Mouse (Mus musculus): Measurements from ENCODE around the gene Drd3. TPM values are rescaled to one million over a fixed set of nuclear protein-coding genes. Genes with fewer than 3 reads are reported as not detected.

The Drd3 gene
- polyA plus RNA-seq, 1 experiment from 2014 or later, result not detected

GRCm38 (mm10) chr16:43776886-43777285 lies 23.1 kb downstream of the Drd3 start:
- H3K36me3 ChIP-seq (ENCODE audit: control insufficient read depth, insufficient read depth, low read length), result no peaks in the 10 kb centered on the region
- H3K9me3 ChIP-seq (ENCODE audit: control insufficient read depth, low read length), result no peaks in the 10 kb centered on the region
- H3K9ac ChIP-seq (ENCODE audit: low read depth, low read length), result no peak overlapping the region
- 83% methylated on average over 3 of the region's 3 CpGs for WGBS
- no peak overlapping the region for H3K4me3 ChIP-seq (ENCODE audit: low read length)
- H3K27me3 ChIP-seq (replicated peaks; ENCODE audit: control insufficient read depth, insufficient read depth, low read length), result no peaks in the 10 kb centered on the region
- H3K4me2 ChIP-seq (ENCODE audit: low read depth, low read length), result no peak overlapping the region
- ATAC-seq, result no peak
- no peak overlapping the region for H3K27ac ChIP-seq (ENCODE audit: low read length)
- H3K4me1 ChIP-seq (ENCODE audit: control insufficient read depth, insufficient read depth, low read length), result no peaks in the 10 kb centered on the region

GRCm38 (mm10) chr16:43799541-43799940 lies 45.7 kb downstream of the Drd3 start:
- 57% methylated on average over 4 of the region's 4 CpGs for WGBS

GRCm38 (mm10) chr16:43800119-43800721 lies 46.4 kb downstream of the Drd3 start:
- no peaks in the 10 kb centered on the region for H3K36me3 ChIP-seq (ENCODE audit: control insufficient read depth, insufficient read depth, low read length)
- H3K9ac ChIP-seq (ENCODE audit: low read depth, low read length), result no peak overlapping the region
- no peak for ATAC-seq
- H3K9me3 ChIP-seq (ENCODE audit: control insufficient read depth, low read length), result no peaks in the 10 kb centered on the region
- H3K4me2 ChIP-seq (ENCODE audit: low read depth, low read length), result no peak overlapping the region
- 47% methylated on average over 13 of the region's 13 CpGs for WGBS
- no peak overlapping the region for H3K27ac ChIP-seq (ENCODE audit: low read length)
- no peaks in the 10 kb centered on the region for H3K27me3 ChIP-seq (replicated peaks; ENCODE audit: control insufficient read depth, insufficient read depth, low read length)
- no peak overlapping the region for H3K4me3 ChIP-seq (ENCODE audit: low read length)
- H3K4me1 ChIP-seq (ENCODE audit: control insufficient read depth, insufficient read depth, low read length), result peaks cover 8% of the 10 kb centered on the region; the same call in 1 of the 2 replicates

More at GRCm38 (mm10) chr16:43799541-43799940, 45.7 kb downstream of the Drd3 start:
- no peak overlapping the region for H3K4me3 ChIP-seq (ENCODE audit: low read length)
- H3K4me2 ChIP-seq (ENCODE audit: low read depth, low read length), result no peak overlapping the region
- no peaks in the 10 kb centered on the region for H3K27me3 ChIP-seq (replicated peaks; ENCODE audit: control insufficient read depth, insufficient read depth, low read length)
- no peaks in the 10 kb centered on the region for H3K36me3 ChIP-seq (ENCODE audit: control insufficient read depth, insufficient read depth, low read length)
- ATAC-seq, result no peak
- H3K27ac ChIP-seq (ENCODE audit: low read length), result no peak overlapping the region
- H3K4me1 ChIP-seq (ENCODE audit: control insufficient read depth, insufficient read depth, low read length), result peaks cover 8% of the 10 kb centered on the region; the same call in 1 of the 2 replicates
- H3K9me3 ChIP-seq (ENCODE audit: control insufficient read depth, low read length), result no peaks in the 10 kb centered on the region
- H3K9ac ChIP-seq (ENCODE audit: low read depth, low read length), result no peak overlapping the region

- 46% methylated on average over 3 of the region's 3 CpGs for WGBS
- no peaks in the 10 kb centered on the region for H3K27me3 ChIP-seq (replicated peaks; ENCODE audit: control insufficient read depth, insufficient read depth, low read length)
- H3K9ac ChIP-seq (ENCODE audit: low read depth, low read length), result no peak overlapping the region
- peak; percentile 76 for ATAC-seq
- H3K27ac ChIP-seq (ENCODE audit: low read length), result no peak overlapping the region
- H3K4me2 ChIP-seq (ENCODE audit: low read depth, low read length), result no peak overlapping the region
- H3K36me3 ChIP-seq (ENCODE audit: control insufficient read depth, insufficient read depth, low read length), result no peaks in the 10 kb centered on the region
- H3K9me3 ChIP-seq (ENCODE audit: control insufficient read depth, low read length), result no peaks in the 10 kb centered on the region
- H3K4me3 ChIP-seq (ENCODE audit: low read length), result no peak overlapping the region
- peaks cover 8% of the 10 kb centered on the region; the same call in 1 of the 2 replicates for H3K4me1 ChIP-seq (ENCODE audit: control insufficient read depth, insufficient read depth, low read length)
Measured at GRCm38 (mm10) chr16:43801137-43801536, 47.3 kb downstream of the Drd3 start.

GRCm38 (mm10) chr16:43801791-43802307 lies 48.0 kb downstream of the Drd3 start:
- H3K4me3 ChIP-seq (ENCODE audit: low read length), result peak overlapping the region; percentile 54
- H3K4me1 ChIP-seq (ENCODE audit: control insufficient read depth, insufficient read depth, low read length), result peaks cover 8% of the 10 kb centered on the region; the same call in 1 of the 2 replicates
- H3K27me3 ChIP-seq (replicated peaks; ENCODE audit: control insufficient read depth, insufficient read depth, low read length), result no peaks in the 10 kb centered on the region
- 4% methylated on average over 18 of the region's 18 CpGs for WGBS
- H3K27ac ChIP-seq (ENCODE audit: low read length), result no peak overlapping the region
- ATAC-seq, result peak; percentile 84
- H3K36me3 ChIP-seq (ENCODE audit: control insufficient read depth, insufficient read depth, low read length), result no peaks in the 10 kb centered on the region
- peak overlapping the region; percentile 72 for H3K9ac ChIP-seq (ENCODE audit: low read depth, low read length)
- H3K9me3 ChIP-seq (ENCODE audit: control insufficient read depth, low read length), result no peaks in the 10 kb centered on the region
- peak overlapping the region; percentile 89 for H3K4me2 ChIP-seq (ENCODE audit: low read depth, low read length)

- H3K4me1 ChIP-seq (ENCODE audit: control insufficient read depth, insufficient read depth, low read length), result peaks cover 8% of the 10 kb centered on the region; the same call in 1 of the 2 replicates
- H3K4me3 ChIP-seq (ENCODE audit: low read length), result no peak overlapping the region
- no peaks in the 10 kb centered on the region for H3K36me3 ChIP-seq (ENCODE audit: control insufficient read depth, insufficient read depth, low read length)
- ATAC-seq, result no peak
- H3K9me3 ChIP-seq (ENCODE audit: control insufficient read depth, low read length), result no peaks in the 10 kb centered on the region
- H3K27me3 ChIP-seq (replicated peaks; ENCODE audit: control insufficient read depth, insufficient read depth, low read length), result no peaks in the 10 kb centered on the region
- 45% methylated on average over 5 of the region's 5 CpGs for WGBS
- H3K9ac ChIP-seq (ENCODE audit: low read depth, low read length), result no peak overlapping the region
- H3K27ac ChIP-seq (ENCODE audit: low read length), result no peak overlapping the region
- no peak overlapping the region for H3K4me2 ChIP-seq (ENCODE audit: low read depth, low read length)
Measured at GRCm38 (mm10) chr16:43802466-43802865, 48.6 kb downstream of the Drd3 start.

GRCm38 (mm10) chr16:43804364-43804763 lies 50.5 kb downstream of the Drd3 start:
- 82% methylated on average over 6 of the region's 6 CpGs for WGBS
- no peak overlapping the region for H3K27ac ChIP-seq (ENCODE audit: low read length)
- H3K9me3 ChIP-seq (ENCODE audit: control insufficient read depth, low read length), result no peaks in the 10 kb centered on the region
- H3K4me1 ChIP-seq (ENCODE audit: control insufficient read depth, insufficient read depth, low read length), result peaks cover 8% of the 10 kb centered on the region; the same call in 1 of the 2 replicates
- H3K27me3 ChIP-seq (replicated peaks; ENCODE audit: control insufficient read depth, insufficient read depth, low read length), result no peaks in the 10 kb centered on the region
- no peak overlapping the region for H3K4me2 ChIP-seq (ENCODE audit: low read depth, low read length)
- no peak for ATAC-seq
- no peak overlapping the region for H3K4me3 ChIP-seq (ENCODE audit: low read length)
- no peak overlapping the region for H3K9ac ChIP-seq (ENCODE audit: low read depth, low read length)
- no peaks in the 10 kb centered on the region for H3K36me3 ChIP-seq (ENCODE audit: control insufficient read depth, insufficient read depth, low read length)

- H3K4me1 ChIP-seq (ENCODE audit: control insufficient read depth, insufficient read depth, low read length), result no peaks in the 10 kb centered on the region
- ATAC-seq, result peak; percentile 59
- H3K4me2 ChIP-seq (ENCODE audit: low read depth, low read length), result no peak overlapping the region
- H3K36me3 ChIP-seq (ENCODE audit: control insufficient read depth, insufficient read depth, low read length), result no peaks in the 10 kb centered on the region
- no peak overlapping the region for H3K9ac ChIP-seq (ENCODE audit: low read depth, low read length)
- H3K27ac ChIP-seq (ENCODE audit: low read length), result no peak overlapping the region
- 63% methylated on average over 16 of the region's 16 CpGs for WGBS
- no peaks in the 10 kb centered on the region for H3K27me3 ChIP-seq (replicated peaks; ENCODE audit: control insufficient read depth, insufficient read depth, low read length)
- H3K9me3 ChIP-seq (ENCODE audit: control insufficient read depth, low read length), result no peaks in the 10 kb centered on the region
- no peak overlapping the region for H3K4me3 ChIP-seq (ENCODE audit: low read length)
Measured at GRCm38 (mm10) chr16:43807048-43807447, 53.2 kb downstream of the Drd3 start.

GRCm38 (mm10) chr16:43809429-43809828 lies 55.6 kb downstream of the Drd3 start:
- Histone ChIP-seq H3K9ac (ENCODE audit: low read depth, low read length) (no peak overlapping the region), H3K4me3 (ENCODE audit: low read length) (no peak overlapping the region), H3K4me2 (ENCODE audit: low read depth, low read length) (no peak overlapping the region), H3K4me1 (ENCODE audit: control insufficient read depth, insufficient read depth, low read length) (no peaks in the 10 kb centered on the region), H3K27me3 (replicated peaks; ENCODE audit: control insufficient read depth, insufficient read depth, low read length) (no peaks in the 10 kb centered on the region), H3K27ac (ENCODE audit: low read length) (no peak overlapping the region), H3K9me3 (ENCODE audit: control insufficient read depth, low read length) (no peaks in the 10 kb centered on the region), H3K36me3 (ENCODE audit: control insufficient read depth, insufficient read depth, low read length) (no peaks in the 10 kb centered on the region)
- 80% methylated on average over 2 of the region's 2 CpGs for WGBS
- no peak for ATAC-seq

All from intestine, embryonic 16.5 days (tissue).